Mouse (Mus musculus) G1E (cell line): ENCODE measurements at regions not wholly inside any gene's neighbourhood (a gene's known extent, or its start where the extent isn't known, plus 50 kb on each side); places are given as distances from the start of the nearest gene placed in this dataset.

Source experiments
- ATAC-seq: 2 replicates; pipeline ENCODE4 v1.8.0; 2016; ENCODE audit warnings: mild to moderate bottlenecking; ENCODE audit not compliant: insufficient number of reproducible peaks, poor library complexity, low FRiP score, severe bottlenecking; ENCODE audit errors: extremely low read depth
- DNase-seq: peaks from one replicate; pipeline ENCODE4 v3.0.0; 2012; ENCODE audit warnings: low spot score
- H3K27me3 ChIP-seq: 2 replicates; pipeline ENCODE4 v1.6.1; 2012; ENCODE audit warnings: mild to moderate bottlenecking, low read length, inconsistent platforms; ENCODE audit not compliant: insufficient read depth
- H3K36me3 ChIP-seq: replicated peaks from 2 replicates; pipeline ENCODE3; 2012; ENCODE audit warnings: mild to moderate bottlenecking, inconsistent platforms
- H3K4me1 ChIP-seq: 2 replicates; pipeline ENCODE4 v1.6.1; 2012; ENCODE audit warnings: low read depth, low read length, inconsistent platforms, mixed read lengths; ENCODE audit not compliant: insufficient read depth
- H3K4me3 ChIP-seq: 2 replicates; pipeline ENCODE4 v1.5.1; 2012; ENCODE audit warnings: low read depth, mild to moderate bottlenecking, inconsistent platforms, low read length, moderate library complexity, mixed read lengths
- H3K9me3 ChIP-seq: replicated peaks from 2 replicates; pipeline ENCODE4 v1.6.1; 2012; ENCODE audit warnings: inconsistent platforms
- CTCF ChIP-seq: IDR thresholded peaks from 2 replicates; pipeline ENCODE4 v1.5.1; 2012; ENCODE audit warnings: low read depth, low read length, inconsistent platforms, mixed read lengths
- GATA1 ChIP-seq: IDR thresholded peaks from 2 replicates; pipeline ENCODE4 v1.6.1; 2012; ENCODE audit warnings: borderline replicate concordance, low read length, inconsistent platforms, mixed read lengths
- GATA2 ChIP-seq: IDR thresholded peaks from 2 replicates; pipeline ENCODE4 v1.6.1; 2012; ENCODE audit warnings: low read depth, low read length, inconsistent platforms, borderline replicate concordance
- POLR2AphosphoS5 ChIP-seq: IDR thresholded peaks from 2 replicates; pipeline ENCODE4 v1.6.1; 2012; ENCODE audit warnings: low read depth, low read length, inconsistent platforms; ENCODE audit not compliant: insufficient replicate concordance
- TAL1 ChIP-seq: conservative IDR thresholded peaks from 2 replicates; pipeline ENCODE4 v1.6.1; 2012; ENCODE audit warnings: low read depth, low read length, inconsistent platforms, mixed read lengths

GRCm38 (mm10) chr6:66077445-66077844, 125.0 kb downstream of the 4930544G11Rik start:
- H3K4me1 ChIP-seq, result peaks cover 15% of the 10 kb centered on the region
- H3K4me3 ChIP-seq, result no peak overlapping the region
- H3K27me3 ChIP-seq, result no peaks in the 10 kb centered on the region
- no peaks in the 10 kb centered on the region for H3K36me3 ChIP-seq
- ATAC-seq (peak; percentile 28; the same call in 1 of the 2 replicates), DNase-seq (peak; percentile 6)
- H3K9me3 ChIP-seq, result no peaks in the 10 kb centered on the region
- TF ChIP-seq GATA2, result no peak
- TF ChIP-seq GATA1, result no peak
- no peak for TF ChIP-seq POLR2AphosphoS5
- no peak for TF ChIP-seq TAL1
- no peak for TF ChIP-seq CTCF

DNA sequence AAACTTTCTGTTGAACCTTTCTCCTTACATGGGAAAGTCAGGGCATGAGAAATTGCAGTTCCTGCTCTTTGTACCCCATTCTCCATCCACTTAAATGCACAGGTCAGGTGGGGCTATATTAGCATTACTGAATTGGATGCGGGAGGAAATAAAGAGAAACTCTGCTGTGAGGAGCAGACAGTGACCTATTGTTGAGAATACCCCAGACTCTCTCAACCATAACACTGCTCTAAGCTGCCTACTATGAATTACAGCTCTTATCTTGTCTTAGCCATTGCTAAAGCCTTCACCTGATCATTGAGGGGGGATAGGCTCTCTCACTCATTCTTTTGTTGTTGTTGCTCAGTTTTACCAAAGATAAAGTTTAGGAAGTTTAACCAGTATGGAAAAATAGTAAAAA, 126.4 kb downstream of the 4930544G11Rik start:
- Histone ChIP-seq H3K4me1 (peaks cover 15% of the 10 kb centered on the region), H3K27me3 (no peaks in the 10 kb centered on the region), H3K4me3 (no peak overlapping the region), H3K36me3 (no peaks in the 10 kb centered on the region), H3K9me3 (no peaks in the 10 kb centered on the region)
- ATAC-seq, result no peak
- TF ChIP-seq CTCF, result no peak
- no peak for TF ChIP-seq POLR2AphosphoS5
- no peak for TF ChIP-seq GATA1
- no peak for DNase-seq

DNA sequence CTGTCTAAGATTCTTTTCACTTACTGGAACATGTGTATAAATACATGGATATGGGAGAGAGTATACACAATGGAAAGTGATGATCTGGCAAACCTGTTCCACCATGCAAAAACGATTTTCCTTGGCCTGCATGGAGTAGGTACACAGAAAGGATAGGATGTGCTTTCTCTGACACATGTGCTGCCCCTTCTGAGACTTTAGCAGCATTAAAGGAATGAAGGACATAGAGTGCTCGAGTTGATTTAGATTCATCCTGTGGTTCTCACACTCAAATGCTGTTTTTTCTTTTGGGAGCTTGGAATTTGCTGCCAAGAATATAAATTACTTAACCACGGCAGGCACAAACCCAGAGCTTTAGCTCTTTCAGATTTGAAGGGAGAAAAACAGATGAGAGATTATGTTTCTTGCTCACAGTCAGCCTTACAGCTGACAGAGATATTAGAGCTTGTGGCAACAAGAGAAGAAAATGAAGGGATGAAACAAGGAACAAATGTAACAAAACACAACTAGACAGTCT, 149.2 kb downstream of the 4930544G11Rik start:
- no peak for ATAC-seq
- H3K4me1 ChIP-seq, result no peaks in the 10 kb centered on the region
- H3K27me3 ChIP-seq, result no peaks in the 10 kb centered on the region
- no peaks in the 10 kb centered on the region for H3K9me3 ChIP-seq
- no peak overlapping the region for H3K4me3 ChIP-seq
- H3K36me3 ChIP-seq, result peaks cover under 1% of the 10 kb centered on the region
- TF ChIP-seq GATA1, result no peak
- no peak for TF ChIP-seq TAL1
- TF ChIP-seq CTCF, result no peak
- no peak for TF ChIP-seq GATA2
- no peak for TF ChIP-seq POLR2AphosphoS5
- DNase-seq, result no peak

DNA sequence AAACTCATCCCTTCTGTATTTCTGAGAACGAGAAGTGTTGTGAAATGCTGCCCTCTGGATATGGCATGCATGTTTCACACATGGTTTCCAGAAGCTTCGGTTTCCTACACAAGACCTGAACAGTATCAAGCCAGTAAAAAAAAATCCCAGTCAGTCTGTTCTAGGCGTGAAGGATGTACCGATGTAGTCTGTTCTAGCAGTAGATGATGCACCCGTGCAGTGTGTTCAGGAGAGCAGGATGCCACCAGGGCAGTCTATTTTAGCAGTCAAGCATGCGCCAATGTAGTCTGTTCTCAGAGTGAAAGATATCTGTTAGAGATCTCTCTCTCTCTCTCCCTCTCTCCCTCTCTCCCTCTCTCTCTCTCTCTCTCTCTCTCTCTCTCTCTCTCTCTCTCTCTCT, 162.0 kb downstream of the 4930544G11Rik start:
- no peak for DNase-seq

DNA sequence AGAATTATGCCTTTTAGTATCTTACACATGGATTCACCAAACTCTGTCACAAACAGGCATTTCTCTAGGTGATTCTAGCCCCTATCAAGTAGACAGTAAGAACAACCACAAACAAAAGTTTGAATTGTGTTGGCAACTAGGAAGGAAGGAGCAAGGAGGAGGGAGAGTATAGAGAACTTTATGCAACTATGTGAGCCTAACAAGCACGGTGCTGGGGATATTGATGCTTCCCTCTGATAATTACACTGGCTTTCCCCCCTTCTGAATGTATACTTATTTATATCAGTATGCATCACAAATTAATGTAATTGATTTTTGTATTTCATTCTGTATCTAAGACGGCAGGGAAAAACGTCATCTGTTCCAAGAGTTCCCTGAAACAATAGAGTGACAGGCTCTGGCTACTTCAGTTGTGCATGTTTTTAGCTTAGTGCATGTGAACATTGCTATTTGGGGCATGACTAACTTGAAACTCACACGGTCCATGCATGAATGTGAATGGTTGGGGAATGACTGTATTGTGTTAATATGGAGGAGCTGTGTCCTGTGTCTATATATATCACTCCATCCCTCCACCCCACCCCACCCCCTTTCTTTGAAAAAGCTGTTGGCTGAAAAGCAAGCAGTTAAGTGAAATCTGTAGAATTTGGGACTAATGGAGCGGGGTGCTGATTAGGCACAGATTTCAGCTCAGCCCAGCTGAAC, 169.2 kb downstream of the 4930544G11Rik start:
- TF ChIP-seq GATA2 (no peak), CTCF (no peak), POLR2AphosphoS5 (no peak), TAL1 (no peak), GATA1 (no peak)
- ATAC-seq (no peak), DNase-seq (no peak)
- no peaks in the 10 kb centered on the region for H3K4me1 ChIP-seq
- no peaks in the 10 kb centered on the region for H3K36me3 ChIP-seq
- H3K4me3 ChIP-seq, result no peak overlapping the region
- H3K27me3 ChIP-seq, result no peaks in the 10 kb centered on the region
- H3K9me3 ChIP-seq, result no peaks in the 10 kb centered on the region

More for the DNA sequence above, 162.0 kb downstream of the 4930544G11Rik start:
- Histone ChIP-seq H3K27me3 (no peaks in the 10 kb centered on the region), H3K9me3 (no peaks in the 10 kb centered on the region), H3K4me3 (no peak overlapping the region), H3K36me3 (no peaks in the 10 kb centered on the region), H3K4me1 (no peaks in the 10 kb centered on the region)
- no peak for ATAC-seq
- TF ChIP-seq CTCF, result no peak
- no peak for TF ChIP-seq GATA2
- no peak for TF ChIP-seq GATA1
- TF ChIP-seq POLR2AphosphoS5, result no peak
- TF ChIP-seq TAL1, result no peak

DNA sequence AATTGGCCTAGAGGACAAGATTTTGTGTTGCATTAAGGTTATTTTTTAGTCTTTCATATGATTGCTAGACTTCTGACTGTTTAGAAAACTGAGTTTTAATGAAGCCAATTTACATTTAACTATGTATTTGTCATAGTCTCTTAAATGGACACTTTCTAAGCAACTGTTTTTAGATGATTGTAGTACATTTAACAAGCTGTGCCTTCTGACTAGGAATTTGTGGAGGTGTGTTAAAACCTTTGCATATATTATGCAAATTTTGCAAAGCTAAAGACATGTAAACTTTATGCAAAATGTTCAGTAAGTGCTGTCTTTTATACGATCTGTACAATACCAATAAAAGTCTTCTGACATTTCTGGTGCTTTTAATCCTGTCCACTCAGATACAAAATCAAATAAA, 171.9 kb downstream of the 4930544G11Rik start:
- ATAC-seq (no peak), DNase-seq (no peak)
- Histone ChIP-seq H3K27me3 (no peaks in the 10 kb centered on the region), H3K9me3 (no peaks in the 10 kb centered on the region), H3K4me3 (no peak overlapping the region), H3K36me3 (no peaks in the 10 kb centered on the region), H3K4me1 (no peaks in the 10 kb centered on the region)
- TF ChIP-seq GATA1 (no peak), TAL1 (no peak), CTCF (no peak), POLR2AphosphoS5 (no peak), GATA2 (no peak)

DNA sequence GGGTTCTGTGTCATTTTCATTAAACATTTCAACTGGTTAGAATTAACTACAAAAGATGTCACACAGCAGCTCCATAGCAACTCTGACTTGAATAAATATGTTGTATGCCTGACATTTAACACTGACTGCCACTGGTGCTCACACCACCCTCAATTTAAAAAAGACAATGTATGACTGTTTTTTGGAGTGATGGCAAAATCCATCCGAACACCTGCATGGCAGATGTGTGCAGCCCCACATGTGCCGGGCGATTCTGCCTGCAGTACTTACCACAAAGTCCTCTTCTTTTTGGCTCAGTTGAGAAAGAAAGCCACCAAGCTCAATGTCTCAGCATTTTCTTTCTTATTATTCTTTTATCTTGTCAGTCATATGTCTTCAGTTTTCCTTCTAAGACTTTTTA, 199.4 kb downstream of the 4930544G11Rik start:
- H3K9me3 ChIP-seq, result no peaks in the 10 kb centered on the region
- DNase-seq (peak; percentile 4), ATAC-seq (no peak)
- no peak overlapping the region for H3K4me3 ChIP-seq
- peaks cover 5% of the 10 kb centered on the region for H3K36me3 ChIP-seq
- H3K27me3 ChIP-seq, result no peaks in the 10 kb centered on the region
- peaks cover 4% of the 10 kb centered on the region; the same call in 1 of the 2 replicates for H3K4me1 ChIP-seq
- no peak for TF ChIP-seq GATA1
- TF ChIP-seq TAL1, result no peak
- no peak for TF ChIP-seq POLR2AphosphoS5
- TF ChIP-seq CTCF, result no peak
- no peak for TF ChIP-seq GATA2
